Mouse (Mus musculus) lung, adult 2 months (tissue): Measurements from ENCODE around the gene Ppp2r5e.

Source experiments
- CTCF ChIP-seq: fragments of 200-500 bp; IDR thresholded peaks from 2 replicates; pipeline ENCODE4 v1.5.1; 2011; ENCODE audit warnings: mild to moderate bottlenecking, low read length, control low read depth; ENCODE audit not compliant: insufficient read depth
- POLR2A ChIP-seq: fragments of 200-500 bp; IDR thresholded peaks from 2 replicates; pipeline ENCODE4 v1.6.1; 2011; ENCODE audit warnings: low read depth, mild to moderate bottlenecking, control low read depth, low read length, borderline replicate concordance; ENCODE audit errors: extremely low read depth

GRCm38 (mm10) chr12:75557813-75558212, 38.2 kb downstream of the Ppp2r5e start:
- TF ChIP-seq POLR2A (no peak), CTCF (no peak)
